Mouse (Mus musculus) induced T-regulatory cell, adult 2 months (primary cell): ENCODE data around the gene Setd1b.
"Not testable (repeated sequence)": the region's sequence is repeated elsewhere in the genome, so short reads cannot be mapped to it uniquely, and the experiment has no call there.

ENCODE experiments used
- DNase-seq: peaks from one replicate; pipeline ENCODE4 v3.0.0-alpha.2; 2012; ENCODE audit warnings: low read depth

Setd1b gene

DNA sequence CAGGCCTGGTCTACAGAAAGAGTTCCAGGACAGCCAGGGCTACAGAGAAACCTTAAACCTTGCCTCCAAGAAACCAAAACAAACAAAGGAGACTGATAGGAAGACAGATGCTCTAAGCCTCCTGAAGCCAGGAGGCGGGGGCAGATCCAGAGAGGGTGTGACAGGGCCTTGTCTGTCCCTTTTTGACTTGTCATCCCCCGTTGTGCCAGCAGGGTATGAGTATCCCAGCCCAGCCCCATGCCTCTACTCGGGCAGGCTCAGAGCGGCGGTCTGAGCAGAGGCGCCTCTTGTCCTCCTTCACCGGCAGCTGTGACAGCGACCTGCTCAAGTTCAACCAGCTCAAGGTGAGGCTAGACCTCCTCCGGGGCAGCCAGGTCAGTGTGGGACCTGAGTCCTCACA, 20.9 kb downstream of the Setd1b start:
- DNase-seq = no peak

DNA sequence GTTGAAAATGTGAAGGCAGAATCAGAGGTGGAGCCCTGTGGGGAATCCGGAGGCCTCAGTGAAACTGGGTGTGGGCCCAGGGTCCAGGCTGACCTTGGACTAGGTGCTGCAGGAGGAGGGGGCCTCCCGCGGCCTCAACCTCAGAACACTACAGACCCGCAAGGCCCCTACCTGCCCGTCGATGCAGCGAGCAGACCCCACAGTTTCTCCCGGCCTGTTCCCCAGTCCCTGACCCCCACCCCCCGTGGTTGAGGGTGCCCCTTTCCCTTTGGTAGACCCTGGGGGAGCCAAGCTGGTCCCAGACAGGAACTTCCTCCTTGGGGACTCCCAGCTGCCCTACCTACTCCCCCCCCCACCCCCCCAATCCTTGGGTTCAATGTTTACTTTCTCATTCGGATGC, 24.4 kb downstream of the Setd1b start:
- DNase-seq = no peak

DNA sequence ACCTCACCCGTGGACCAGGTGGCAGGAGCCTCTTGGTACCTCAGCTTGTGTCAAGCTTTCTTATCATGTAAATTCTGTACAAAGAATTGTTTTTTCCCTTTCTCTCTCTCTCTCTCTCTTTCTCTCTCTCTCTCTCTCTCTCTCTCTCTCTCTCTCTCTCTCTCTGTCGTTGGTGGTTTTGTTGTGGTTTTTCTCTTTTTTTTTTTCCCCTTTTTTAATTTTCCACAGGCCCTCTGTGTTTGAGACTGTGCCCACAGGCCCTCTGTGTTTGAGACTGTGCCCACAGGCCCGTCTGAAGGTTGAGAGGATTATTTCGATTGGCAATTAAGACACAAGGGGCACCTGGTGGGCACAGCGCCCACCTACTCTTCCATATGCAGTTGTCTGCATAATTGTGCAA, 25.6 kb downstream of the Setd1b start:
- peak; percentile 74 for DNase-seq

DNA sequence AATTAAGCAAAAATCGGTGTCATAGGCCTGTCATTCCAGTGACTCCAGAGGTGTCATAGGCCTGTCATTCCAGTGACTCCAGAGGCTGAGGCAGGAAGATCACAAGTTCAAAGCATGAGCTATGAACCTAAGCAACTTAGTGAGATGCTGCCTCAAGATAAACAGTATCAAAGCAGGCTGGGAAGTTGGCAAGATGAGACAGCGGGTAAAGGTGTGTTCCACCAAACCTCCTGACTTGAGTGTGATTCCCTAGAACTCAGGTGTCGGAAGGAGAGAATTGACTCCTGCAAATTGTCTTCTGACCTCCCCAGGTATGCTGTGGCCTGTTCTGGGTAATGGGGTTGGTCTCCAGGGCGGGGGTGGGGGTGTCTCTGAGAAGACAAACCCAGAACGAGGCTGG, 27.3 kb downstream of the Setd1b start, which contains the start of gene Psmd9:
Gene Psmd9 (plus strand): TSS at position 130 of the 400 bp plus-strand sequence.
- peak; percentile 54 for DNase-seq

DNA sequence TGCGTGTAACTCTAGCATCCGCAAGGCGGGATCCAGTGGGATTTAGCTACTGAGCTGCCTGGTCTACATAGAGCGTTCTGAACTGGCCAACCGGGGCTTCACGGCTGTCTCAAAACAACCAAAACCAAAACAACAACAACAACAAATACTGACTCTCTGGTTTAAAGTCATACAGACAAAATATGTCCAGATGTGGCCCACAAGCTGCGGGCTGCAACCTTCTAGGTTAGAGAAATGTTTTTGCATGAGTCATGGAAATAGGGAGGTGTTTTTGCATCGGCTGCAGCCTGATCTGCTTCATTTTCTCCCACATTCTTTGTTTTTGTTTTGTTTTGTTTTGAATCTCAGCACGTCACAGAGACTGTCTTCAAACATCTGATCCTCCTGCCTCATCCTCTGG, 28.4 kb downstream of the Setd1b start:
- DNase-seq = peak; percentile 76

DNA sequence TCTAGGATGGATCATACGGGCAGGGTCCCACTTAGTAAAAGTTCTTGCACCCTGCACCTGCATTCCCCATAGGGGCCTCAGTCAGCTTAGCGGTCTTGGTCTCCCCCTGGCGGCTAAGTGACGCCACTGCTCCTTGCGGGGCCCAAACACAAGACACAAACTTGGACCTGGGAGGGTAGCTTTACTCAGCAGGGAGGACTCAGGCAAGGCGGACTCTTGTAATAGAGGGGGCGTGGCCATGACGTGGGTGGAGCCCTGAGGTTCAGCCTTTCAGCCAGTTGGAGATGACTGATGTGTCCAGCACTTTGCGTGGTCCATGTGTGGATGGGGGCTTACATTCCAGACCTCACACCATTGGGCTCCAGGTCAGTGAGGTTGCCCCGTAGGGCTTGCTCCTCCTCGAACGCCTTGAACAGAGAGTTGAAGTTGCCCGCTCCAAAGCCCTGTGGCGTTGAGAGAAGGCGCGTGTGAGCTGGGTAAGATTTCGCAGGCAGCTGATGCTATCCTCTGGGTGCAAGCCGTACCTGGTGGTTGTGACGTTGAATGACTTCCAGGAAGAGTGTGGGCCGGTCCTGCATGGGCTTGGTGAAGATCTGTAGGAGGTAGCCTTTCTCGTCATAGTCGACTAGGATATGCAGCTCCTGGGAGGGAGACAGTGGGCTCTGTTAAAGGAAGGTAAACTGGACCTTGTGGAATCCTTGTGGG, 29.8 kb downstream of the Setd1b start:
- DNase-seq = peak; percentile 92

DNA sequence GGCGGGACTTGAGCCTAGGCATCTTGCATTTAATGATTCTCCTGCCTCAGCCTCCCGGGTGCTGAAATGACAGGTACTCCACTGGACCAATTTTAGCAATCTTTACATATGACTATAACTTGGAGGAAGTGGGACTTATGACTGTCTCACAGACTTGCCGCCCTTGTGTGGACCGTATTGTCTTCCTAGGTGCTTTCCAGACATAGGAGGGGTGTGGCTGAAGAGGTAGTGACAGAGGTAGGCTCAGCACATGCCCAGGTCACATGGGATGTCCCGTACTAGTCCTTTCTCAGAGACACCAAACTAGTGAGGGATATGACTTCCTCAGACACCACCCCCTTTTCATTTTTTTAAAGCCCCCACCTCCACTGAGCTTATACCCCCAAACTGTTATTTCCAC, 36.8 kb downstream of the Setd1b start:
- DNase-seq = peak; percentile 50

DNA sequence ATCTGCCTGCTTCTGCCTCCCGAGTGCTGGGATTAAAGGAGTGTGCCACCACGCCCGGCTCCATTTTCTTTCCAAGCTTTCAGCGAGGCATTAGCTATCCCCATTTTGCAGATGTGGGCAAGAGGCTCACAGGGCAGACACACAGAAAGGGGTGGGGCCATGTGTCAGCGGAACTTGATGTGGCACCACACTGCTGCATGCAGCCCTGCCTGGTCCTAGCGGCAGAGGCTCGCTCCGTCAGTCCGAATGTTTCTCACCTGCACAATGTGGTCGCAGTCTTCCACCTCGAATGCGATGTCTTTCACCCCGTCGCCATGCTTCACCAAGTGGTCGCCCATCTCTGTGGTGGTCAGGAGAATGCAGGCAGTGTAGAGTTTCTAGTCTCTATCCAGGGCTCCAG, 38.4 kb downstream of the Setd1b start:
- DNase-seq = no peak

DNA sequence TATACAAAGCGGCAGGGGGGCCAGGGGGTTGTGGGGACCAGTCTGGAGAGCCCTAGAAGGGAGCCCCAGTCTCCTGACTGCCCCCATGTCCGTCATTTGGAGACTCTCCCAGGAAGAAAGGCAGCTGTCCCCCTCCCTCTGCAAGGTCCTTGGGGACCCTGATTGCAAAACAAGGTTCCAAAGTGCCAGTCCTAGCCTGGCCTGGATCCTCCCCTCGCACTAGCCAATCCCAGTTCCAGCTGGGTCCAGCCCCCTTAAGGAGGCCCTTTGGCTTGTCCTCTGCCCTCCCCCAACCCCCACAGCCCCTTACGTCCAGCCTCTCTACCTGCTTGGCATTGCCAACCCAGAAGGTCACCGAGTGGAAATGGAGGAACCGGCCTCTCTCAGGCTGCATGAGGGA, 39.5 kb downstream of the Setd1b start:
- DNase-seq = no peak

DNA sequence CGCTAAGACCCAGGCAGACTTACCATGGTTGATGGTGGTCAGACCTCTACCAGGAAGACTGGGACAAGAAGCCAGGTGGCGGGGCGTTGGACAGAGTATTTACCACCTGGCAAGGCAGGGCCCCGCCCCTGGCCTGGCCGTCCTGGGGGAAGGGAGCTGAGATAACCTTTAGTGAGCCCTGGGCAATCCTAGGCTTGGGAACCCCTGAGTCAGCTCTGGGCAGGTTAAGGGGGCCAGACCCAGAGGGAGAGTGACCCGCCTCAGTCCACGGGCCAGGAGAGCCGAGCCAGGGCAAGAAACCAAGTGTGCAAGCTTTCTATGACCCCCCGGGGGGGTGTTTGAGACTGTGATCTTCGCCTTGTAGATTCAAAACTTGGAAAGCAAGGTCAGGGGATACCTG, 40.7 kb downstream of the Setd1b start, which contains the start of gene Hpd:
Gene Hpd (minus strand): TSS at position 77 of the 400 bp plus-strand sequence.
- no peak for DNase-seq

DNA sequence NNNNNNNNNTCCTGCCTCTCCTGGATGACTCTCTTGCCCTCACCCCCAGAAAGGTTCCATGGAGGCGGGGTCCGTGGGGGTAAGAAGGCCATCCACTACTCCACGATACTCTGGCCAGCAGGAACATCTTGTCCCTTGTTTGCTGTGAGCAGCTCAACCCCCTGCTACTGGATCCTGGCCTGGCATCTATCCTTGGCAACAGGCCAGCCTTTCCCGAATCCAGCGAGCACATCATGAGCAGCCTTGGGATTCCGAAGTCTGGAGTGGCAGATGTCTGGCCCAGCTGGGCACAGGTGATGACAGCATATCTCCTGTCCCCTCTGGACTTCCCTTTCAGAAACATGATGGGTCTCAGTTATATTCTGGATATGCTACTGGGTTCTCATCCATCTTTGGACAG, 44.0 kb downstream of the Setd1b start:
- DNase-seq = no peak

DNA sequence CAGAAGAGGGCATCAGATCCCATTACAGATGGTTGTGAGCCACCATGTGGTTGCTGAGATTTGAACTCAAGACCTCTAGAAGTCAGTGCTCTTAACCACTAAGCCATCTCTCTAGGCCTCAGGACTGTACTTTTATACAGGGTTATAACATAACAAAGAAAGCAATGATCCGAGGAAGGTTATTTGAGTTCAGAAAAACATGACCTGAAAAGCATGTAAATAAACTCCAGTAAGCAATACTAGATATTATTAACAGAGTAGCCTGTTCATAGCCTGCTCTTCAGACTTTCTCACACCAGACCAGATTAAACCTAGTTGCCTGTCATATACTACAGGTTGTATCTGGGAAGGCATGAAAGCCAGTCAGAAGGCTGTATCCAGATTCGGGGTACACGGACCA, 45.3 kb downstream of the Setd1b start:
- DNase-seq = no peak

DNA sequence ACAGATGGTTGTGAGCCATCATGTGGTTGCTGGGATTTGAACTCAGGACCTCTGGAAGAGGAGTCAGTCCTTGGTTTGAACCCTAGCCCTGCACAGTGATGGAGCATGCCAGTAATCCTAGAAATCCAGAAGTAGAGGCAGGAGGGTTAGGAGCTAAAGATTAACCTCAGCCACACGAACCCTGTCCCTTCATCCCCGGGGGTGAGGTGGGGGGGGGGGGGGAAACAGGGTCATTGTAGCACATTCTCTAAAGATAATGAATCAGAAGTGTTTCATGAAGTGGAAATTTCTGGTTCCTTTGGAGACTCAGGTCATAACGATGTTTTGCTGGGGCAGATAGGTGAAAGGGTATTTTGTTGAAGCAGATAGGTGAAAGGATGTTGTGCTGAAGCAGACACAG, 48.9 kb downstream of the Setd1b start:
- DNase-seq = no peak

DNA sequence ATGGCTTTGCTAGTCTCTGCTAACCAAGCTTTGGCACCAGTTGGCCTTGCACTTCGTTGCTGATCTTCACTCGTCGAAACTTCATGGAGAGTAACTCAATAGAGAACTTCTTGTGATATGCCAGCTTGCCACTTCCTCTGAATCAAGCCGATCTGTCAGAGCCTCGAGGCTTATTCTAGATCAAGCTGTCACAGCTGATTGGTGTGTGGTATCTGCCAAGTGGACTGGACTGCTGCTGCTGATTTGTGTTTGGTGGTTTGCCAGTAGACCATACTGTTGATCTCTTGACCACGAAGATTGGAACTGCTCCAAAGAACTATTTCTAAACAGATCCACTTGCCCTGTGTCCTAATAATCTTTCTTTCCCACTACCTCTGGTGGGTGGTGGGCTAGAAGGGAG, 49.4 kb downstream of the Setd1b start:
- no peak for DNase-seq

DNA sequence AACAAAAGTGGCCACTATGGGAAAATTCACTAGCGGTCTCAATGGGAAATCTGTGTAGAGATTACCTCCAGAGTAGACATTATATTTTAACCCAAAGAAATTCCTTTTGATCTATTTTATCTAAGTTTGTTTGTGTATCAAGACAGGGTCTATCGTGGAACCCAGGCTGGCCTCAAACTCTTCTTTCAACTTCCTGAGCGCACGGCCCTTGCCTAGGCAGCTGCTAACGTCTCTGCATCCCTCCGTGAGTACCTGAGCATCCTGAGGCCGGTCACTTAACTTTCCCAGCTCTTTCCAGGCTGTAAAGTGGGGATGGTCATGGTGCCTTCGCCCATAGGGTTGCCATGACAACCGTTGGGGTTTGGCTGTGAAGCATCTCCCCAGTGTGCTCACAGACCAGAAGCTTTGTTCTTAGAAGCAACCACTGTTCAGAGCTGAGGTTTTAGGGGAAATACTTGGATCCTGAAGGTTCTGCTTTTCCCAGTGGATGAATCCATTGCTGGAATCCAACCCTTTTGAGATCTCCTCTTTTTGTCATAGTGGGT, 50.7 kb downstream of the Setd1b start:
- DNase-seq = no peak

DNA sequence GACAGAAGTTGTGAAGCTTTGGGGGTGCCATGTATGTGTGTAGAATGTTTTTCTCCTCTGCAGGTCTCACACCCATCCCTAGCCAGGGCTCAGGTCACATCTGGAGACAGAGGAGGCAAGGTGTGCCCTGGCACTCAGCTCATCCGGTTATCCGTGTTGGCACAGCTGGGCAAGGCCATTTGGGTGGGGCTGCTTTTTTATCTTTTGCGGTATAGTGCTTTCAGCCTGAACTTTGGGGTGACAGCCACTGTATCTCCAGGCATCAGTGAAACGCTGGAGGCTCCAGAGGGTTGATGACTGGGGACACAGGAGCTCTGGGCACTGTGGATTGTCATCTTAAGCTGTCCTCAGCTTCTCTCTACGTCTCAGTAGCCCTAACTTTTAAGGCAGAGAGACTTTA, 51.4 kb downstream of the Setd1b start:
- DNase-seq = no peak

DNA sequence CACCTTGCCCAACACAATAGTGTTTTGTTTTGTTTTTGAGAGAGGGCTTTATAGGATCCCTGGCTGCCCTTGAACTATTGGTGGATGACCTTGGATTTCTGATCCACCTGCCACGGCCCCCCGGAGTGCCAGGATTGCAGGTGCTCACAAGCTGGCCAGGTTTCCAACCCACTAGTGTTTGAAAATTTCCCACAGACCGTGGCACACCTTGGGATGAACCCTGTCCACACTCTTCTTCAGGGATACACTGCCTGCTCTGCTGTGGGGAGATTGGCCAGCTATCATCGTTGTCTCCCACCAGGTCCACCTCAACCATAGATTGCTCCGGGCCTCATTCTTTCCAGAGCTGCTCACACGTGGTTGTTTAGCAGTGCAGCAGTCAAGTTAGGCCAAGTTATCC, 52.9 kb downstream of the Setd1b start:
- DNase-seq = no peak

DNA sequence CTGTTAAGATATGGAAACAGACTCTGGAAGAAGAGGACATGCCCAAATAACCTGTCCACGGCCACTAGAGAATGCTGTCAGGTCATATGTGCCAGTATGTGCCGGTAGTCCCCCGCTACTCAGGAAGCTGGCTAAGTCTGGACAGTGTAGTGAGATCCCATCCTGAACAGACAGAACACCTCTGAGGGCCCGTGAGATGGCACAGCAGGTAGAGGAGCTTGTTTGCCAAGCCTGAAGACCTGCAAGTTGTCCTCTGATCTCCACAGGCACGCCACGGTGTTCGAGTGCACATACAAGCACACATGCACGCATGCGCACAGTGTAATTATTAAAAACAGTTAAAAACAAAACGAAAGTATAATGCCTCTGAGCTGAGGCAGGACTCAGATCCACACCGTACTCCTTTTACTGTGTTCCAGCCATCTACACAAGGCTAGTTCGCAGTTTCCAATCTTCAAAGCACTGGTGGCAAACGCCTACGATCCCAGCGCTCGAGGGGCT, 53.6 kb downstream of the Setd1b start:
- no peak for DNase-seq

DNA sequence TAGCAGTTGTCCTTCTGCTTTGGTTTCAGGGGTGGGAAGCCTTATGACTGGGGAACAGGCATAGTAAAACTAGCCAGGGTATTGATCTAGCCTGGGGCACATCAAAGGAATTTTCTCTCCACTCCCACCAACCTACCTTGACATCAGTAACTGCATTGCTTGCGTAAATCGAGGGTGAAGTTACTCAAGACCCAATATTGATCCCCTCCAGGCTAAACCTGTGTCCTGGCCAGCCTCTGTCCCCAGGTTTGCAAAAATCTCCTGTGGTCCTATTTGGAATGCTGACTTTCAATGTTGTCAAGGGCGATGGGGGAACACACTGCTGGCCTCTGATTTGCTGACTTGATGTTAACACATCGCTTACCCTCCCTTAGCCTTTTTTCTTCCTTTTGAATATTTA, 54.8 kb downstream of the Setd1b start:
- DNase-seq = no peak

DNA sequence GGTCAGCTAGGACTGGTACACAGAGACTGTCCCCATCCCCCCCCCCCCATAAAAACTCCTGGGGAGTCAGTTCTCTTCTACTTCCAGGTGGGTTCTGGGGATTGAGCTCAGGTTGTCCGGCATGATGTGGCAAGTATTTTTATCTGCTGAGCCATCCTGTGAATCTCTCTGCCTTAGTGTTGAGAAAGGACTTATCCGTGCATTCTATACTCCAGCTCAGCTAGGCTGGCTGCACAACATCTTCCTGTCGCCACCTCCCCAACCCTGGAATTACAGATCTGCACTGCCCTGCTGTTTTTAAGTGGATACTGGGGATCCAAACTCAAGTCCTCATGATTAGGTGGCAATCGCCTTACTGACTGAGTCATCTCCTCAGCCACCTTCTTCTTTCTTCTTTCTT, 56.5 kb downstream of the Setd1b start:
- no peak for DNase-seq

DNA sequence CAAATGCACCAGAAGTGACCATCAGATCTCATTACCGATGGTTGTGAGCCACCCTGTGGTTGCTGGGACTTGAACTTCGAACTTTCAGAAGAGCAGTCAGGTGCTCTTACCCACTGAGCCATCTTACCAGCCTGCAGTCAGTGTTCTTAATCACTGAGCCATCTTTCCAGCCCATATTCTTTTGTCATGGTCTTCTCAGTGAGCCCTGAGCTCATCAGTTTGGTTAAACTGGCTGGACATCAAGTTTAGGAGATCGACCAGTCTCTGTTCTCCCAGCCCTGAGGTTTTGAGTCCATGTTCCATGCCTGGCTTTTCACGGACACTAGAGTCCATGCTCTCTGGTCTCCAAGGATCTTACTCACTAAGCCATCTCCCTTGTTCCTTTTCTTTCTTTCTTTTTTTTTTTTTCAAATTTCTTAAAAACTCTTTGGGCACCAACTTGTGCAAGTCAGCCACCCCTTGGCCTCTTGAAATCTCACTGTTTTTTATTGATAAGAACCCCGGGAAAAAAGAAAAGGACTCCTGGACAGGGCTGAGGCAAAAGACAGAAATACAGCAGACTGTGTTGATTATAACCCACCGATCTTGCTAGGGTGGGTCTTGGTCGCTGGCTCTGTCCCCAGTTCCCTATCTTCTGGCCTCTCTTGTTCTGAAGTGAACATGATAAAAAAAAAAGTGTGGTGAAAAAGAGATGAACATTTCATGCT, 59.0 kb downstream of the Setd1b start:
- DNase-seq = not testable (repeated sequence)

DNA sequence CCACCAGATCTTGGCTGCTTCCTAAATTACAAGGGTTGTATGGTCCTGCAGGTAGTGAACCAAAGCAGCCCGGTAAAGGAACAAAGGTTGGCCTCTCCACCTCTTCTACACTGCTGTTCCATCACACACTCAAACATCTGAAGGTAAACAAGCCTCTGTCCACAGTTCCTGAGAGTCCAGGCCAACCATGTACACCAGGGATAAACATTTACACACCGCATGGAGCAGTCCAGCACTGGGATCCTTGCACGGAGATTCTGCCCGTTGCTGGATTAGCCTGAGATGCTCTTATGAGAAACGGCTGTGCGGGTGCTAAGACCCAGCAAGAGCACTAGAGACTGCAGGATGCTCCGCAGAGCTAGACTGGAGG, 59.5 kb downstream of the Setd1b start:
- DNase-seq = no peak

DNA sequence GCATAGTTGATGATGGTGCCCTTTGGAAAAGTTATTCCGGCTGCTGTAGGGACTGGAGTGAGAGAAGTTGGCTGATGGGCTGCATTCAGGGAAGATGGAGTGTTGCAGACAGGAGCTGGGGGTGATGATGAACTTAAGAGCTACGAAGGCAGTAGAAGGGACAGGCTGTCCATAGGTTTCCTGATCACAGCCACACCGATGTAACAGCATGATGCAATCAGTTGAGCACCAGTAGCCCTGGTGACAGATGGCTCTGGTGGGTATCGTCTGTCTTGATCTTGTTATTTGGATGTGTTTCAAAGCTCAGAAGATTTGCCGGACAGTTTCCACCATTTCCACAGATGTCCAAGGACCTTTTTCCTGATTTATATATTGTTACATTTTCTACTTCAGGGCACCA, 60.0 kb downstream of the Setd1b start:
- DNase-seq = no peak
